Mouse (Mus musculus) forebrain, embryonic 14.5 days (tissue): ENCODE data around the gene Vps11. TPM values are rescaled to one million over a fixed set of nuclear protein-coding genes. Genes with fewer than 3 reads are reported as not detected.
A peak's percentile ranks its signal among the peaks of the same experiment; 100 is the strongest.
"Not testable (repeated sequence)": the region's sequence is repeated elsewhere in the genome, so short reads cannot be mapped to it uniquely, and the experiment has no call there.

Experiments used
- ATAC-seq: fragments of 200-750 bp; cut with Nextera tagmentation; 2 replicates; pipeline ENCODE4 v1.8.0; 2017; ENCODE audit warnings: mild to moderate bottlenecking, moderate library complexity
- DNase-seq: peaks from one replicate; pipeline ENCODE4 v3.0.0-alpha.2; 2015; ENCODE audit warnings: low spot score
- H3K27ac ChIP-seq: fragments of 300-500 bp; sonication (generic); 2 replicates; pipeline ENCODE4 v1.5.1; 2014; ENCODE audit warnings: low read depth, mild to moderate bottlenecking, control low read depth, low read length, moderate library complexity
- H3K27me3 ChIP-seq: fragments of 300-500 bp; sonication (generic); replicated peaks from 2 replicates; pipeline ENCODE4 v1.6.1; 2014; ENCODE audit warnings: low read length, control low read depth, mixed read lengths; ENCODE audit not compliant: control insufficient read depth, insufficient read depth
- H3K36me3 ChIP-seq: fragments of 300-500 bp; sonication (generic); 2 replicates; pipeline ENCODE4 v1.6.1; 2014; ENCODE audit warnings: low read length, control low read depth; ENCODE audit not compliant: control insufficient read depth, insufficient read depth
- H3K4me1 ChIP-seq: fragments of 300-500 bp; sonication (generic); 2 replicates; pipeline ENCODE4 v1.6.1; 2014; ENCODE audit warnings: antibody characterized with exemption, low read length, control low read depth; ENCODE audit not compliant: control insufficient read depth, insufficient read depth
- H3K4me2 ChIP-seq: fragments of 300-500 bp; sonication (generic); 2 replicates; pipeline ENCODE4 v1.6.1; 2014; ENCODE audit warnings: mild to moderate bottlenecking, control low read depth, low read length
- H3K4me3 ChIP-seq: fragments of 300-500 bp; sonication (generic); 2 replicates; pipeline ENCODE4 v1.5.1; 2014; ENCODE audit warnings: low read depth, low read length, control low read depth
- H3K9ac ChIP-seq: fragments of 300-500 bp; sonication (generic); 2 replicates; pipeline ENCODE4 v1.6.1; 2014; ENCODE audit warnings: mild to moderate bottlenecking, low read length, control low read depth, moderate library complexity
- H3K9me3 ChIP-seq: fragments of 300-500 bp; sonication (generic); replicated peaks from 2 replicates; pipeline ENCODE4 v1.6.1; 2016; ENCODE audit warnings: low read length, control low read depth, mixed read lengths; ENCODE audit not compliant: control insufficient read depth
- WGBS: fragments of 180-500 bp; shearing (Covaris S2); extraction: QIAGEN DNeasy Blood & Tissue Kit; methylation state at CpG from one replicate; pipeline ENCODE4 v1.1.7; 2014; 5-methylcytosine and 5-hydroxymethylcytosine counted together
- microRNA-seq: library from miRNA; unstranded; fragments of <30 nt; microRNA quantifications from one replicate; pipeline ENCODE4, GENCODE M21; 2016
- polyA plus RNA-seq: library from polyadenylated mRNA; unstranded; fragments of >200 nt; fragmentation: Nextera tagmentation; extraction: Ambion mirVana; gene quantifications from 2 replicates; pipeline ENCODE4 v1.2.1, GENCODE M21; 2014

The Vps11 gene
- polyA plus RNA-seq, 1 experiment from 2014 or later = 33.3 TPM

DNA sequence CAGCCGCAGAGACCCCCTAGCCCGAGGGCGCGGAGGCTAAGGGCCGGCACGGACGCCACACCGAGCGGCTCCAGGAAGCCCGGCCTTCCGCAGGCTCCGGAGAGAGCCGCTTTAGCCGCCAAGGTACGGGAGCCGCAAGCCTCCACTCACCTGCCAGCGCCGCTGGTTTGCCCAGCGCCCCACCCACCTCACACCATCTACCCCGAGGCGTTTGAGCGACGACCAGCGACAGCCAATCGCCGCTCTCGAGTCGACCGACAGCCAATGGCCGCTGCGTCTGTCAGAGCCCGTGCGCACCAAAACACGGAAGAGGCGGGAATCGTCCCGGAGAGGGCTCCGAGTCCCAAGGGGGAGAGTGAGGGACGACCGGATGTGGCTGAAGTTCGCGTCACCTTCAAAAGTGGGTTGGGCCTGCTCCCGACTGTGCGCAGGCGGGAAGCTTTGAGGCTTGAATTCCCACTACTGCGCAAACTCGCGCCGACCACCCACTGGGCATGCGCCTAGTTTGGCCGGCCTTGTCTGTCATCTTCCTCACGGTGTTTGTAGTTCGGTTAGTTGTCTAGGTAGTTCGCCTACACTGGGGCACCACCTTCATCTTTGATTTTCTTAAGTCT lies 55.9 kb downstream of the Vps11 start, which contains the start of gene Hinfp:
TSS of gene Hinfp (minus strand) at position 206 of the 614 bp plus-strand sequence.
- Histone ChIP-seq H3K4me2 (peak within 1 kb of the TSS; percentile 85), H3K4me1 (peaks cover 3% of the 10 kb centered on the region), H3K36me3 (peaks cover 35% of the 10 kb centered on the region), H3K9ac (peak within 1 kb of the TSS; percentile 91), H3K9me3 (no peaks in the 10 kb centered on the region), H3K27ac (peak within 1 kb of the TSS; percentile 63; the same call in 1 of the 2 replicates), H3K27me3 (no peaks in the 10 kb centered on the region), H3K4me3 (peak within 1 kb of the TSS; percentile 94)
- DNase-seq = peak; percentile 100
- WGBS = under 1% methylated on average over 54 of the region's 54 CpGs
- ATAC-seq = peak; percentile 100

DNA sequence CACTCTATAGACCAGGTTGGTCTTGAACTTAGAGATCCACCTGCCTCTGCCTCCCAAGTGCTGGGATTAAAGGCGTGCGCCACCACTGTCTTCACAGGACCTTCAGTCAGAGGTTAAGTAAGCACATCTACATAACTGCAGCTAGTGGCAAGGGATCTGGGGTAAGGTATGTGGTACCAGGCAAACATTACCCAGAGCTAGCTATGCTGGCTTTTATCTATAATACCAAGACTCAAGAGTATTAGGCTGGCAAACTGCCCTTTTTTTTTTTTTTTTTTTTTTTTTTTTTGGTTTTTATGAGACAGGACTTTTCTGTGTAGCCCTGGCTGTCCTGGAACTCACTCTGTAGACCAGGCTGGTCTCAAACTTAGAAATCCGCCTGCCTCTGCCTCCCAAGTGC lies 61.5 kb downstream of the Vps11 start:
- H3K4me1 ChIP-seq, H3K4me2 ChIP-seq, ATAC-seq, H3K9me3 ChIP-seq, H3K9ac ChIP-seq, DNase-seq, H3K27me3 ChIP-seq, H3K27ac ChIP-seq, H3K4me3 ChIP-seq: not testable (repeated sequence)
- peaks cover 74% of the 10 kb centered on the region for H3K36me3 ChIP-seq
- 95% methylated on average over 3 of the region's 3 CpGs for WGBS

Small RNA genes within 50 kb of the gene (microRNA-seq; reads per million reads assigned to microRNA genes)
- gene Gm44335 (not detected), gene Mir7085 (not detected)

Other genes starting within 250 kb of the Vps11 start
- gene Gm49380, start 248.2 kb downstream of the Vps11 start, polyA plus RNA-seq = 0.11 and 0.16 TPM in 2 replicates
- 31.3 and 35.1 TPM in 2 replicates for gene Rnf26, start 248.2 kb downstream of the Vps11 start, polyA plus RNA-seq
- gene Mcam, start 227.2 kb downstream of the Vps11 start, polyA plus RNA-seq = 13.2 and 14.1 TPM in 2 replicates
- gene Cbl, start 127.6 kb downstream of the Vps11 start, polyA plus RNA-seq = 13.4 and 17.3 TPM in 2 replicates
- not detected in 2 replicates for gene Ccdc153, start 121.0 kb downstream of the Vps11 start, polyA plus RNA-seq
- gene Pdzd3, start 110.2 kb downstream of the Vps11 start, polyA plus RNA-seq = 0.32 and 0.52 TPM in 2 replicates
- 4.6 and 4.8 TPM in 2 replicates for gene Nlrx1, start 93.1 kb downstream of the Vps11 start, polyA plus RNA-seq
- 7.1 and 8.1 TPM in 2 replicates for gene Abcg4, start 73.1 kb downstream of the Vps11 start, polyA plus RNA-seq
- 18.4 and 24.8 TPM in 2 replicates for gene Hinfp, start 56.0 kb downstream of the Vps11 start, polyA plus RNA-seq
- gene C2cd2l, start 41.4 kb downstream of the Vps11 start, polyA plus RNA-seq = 16.3 and 22.2 TPM in 2 replicates
- 38.2 and 39.7 TPM in 2 replicates for gene Dpagt1, start 35.7 kb downstream of the Vps11 start, polyA plus RNA-seq
- 215 and 240 TPM in 2 replicates for gene H2afx, start 27.0 kb downstream of the Vps11 start, polyA plus RNA-seq
- gene Hmbs, start 17.4 kb downstream of the Vps11 start, polyA plus RNA-seq = 68.5 and 74.3 TPM in 2 replicates
- gene Hyou1, start 17.8 kb upstream of the Vps11 start, polyA plus RNA-seq = 17.8 and 27.2 TPM in 2 replicates
- gene Slc37a4, start 35.2 kb upstream of the Vps11 start, polyA plus RNA-seq = 39.5 and 42.0 TPM in 2 replicates
- gene Rps25, start 45.5 kb upstream of the Vps11 start, polyA plus RNA-seq = 1,391 and 1,749 TPM in 2 replicates
- gene Trappc4, start 45.9 kb upstream of the Vps11 start, polyA plus RNA-seq = 327 and 347 TPM in 2 replicates
- gene Ccdc84, start 56.9 kb upstream of the Vps11 start, polyA plus RNA-seq = 21.6 and 25.2 TPM in 2 replicates
- not detected in 2 replicates for gene Foxr1, start 79.5 kb upstream of the Vps11 start, polyA plus RNA-seq
- gene Upk2, start 93.3 kb upstream of the Vps11 start, polyA plus RNA-seq = not detected in 2 replicates
- gene Bcl9l, start 121.2 kb upstream of the Vps11 start, polyA plus RNA-seq = 9.9 and 13.4 TPM in 2 replicates
- gene Cxcr5, start 200.2 kb upstream of the Vps11 start, polyA plus RNA-seq = 0.07 TPM in 1 of 2 replicates, not detected in the other
- gene Ddx6, start 243.2 kb upstream of the Vps11 start, polyA plus RNA-seq = 21.1 and 29.6 TPM in 2 replicates